Mouse (Mus musculus) gastrocnemius, postnatal 25 days (tissue): ENCODE results near the gene Cxcl15. TPM values are rescaled to one million over a fixed set of nuclear protein-coding genes. Genes with fewer than 3 reads are reported as not detected.
"Not testable (repeated sequence)": the region's sequence is repeated elsewhere in the genome, so short reads cannot be mapped to it uniquely, and the experiment has no call there.

ENCODE experiments used
- DNase-seq: peaks from one replicate; pipeline ENCODE4 v3.0.0; 2022
- microRNA-seq, 2 experiments: library from miRNA; unstranded; fragments of <30 nt; microRNA quantifications; one replicate each; pipeline ENCODE4 v1.2.0; 2021; ENCODE audit warnings: borderline replicate concordance in 2 of 2
- total RNA-seq, 2 experiments: library from RNA; stranded (reverse); gene quantifications; 1 replicate in 1 of 2; 2 replicates in 1 of 2; pipeline ENCODE4 v1.2.3; 2021

Gene Cxcl15
- total RNA-seq, 2 experiments from 2014 or later = not detected

- no peak for DNase-seq
Observed at GRCm38 (mm10) chr5:90790074-90790502, 4.2 kb upstream of the Cxcl15 start.

- DNase-seq = not testable (repeated sequence)
Observed at GRCm38 (mm10) chr5:90795392-90795791, 1.1 kb downstream of the Cxcl15 start.

GRCm38 (mm10) chr5:90804574-90804973, 10.2 kb downstream of the Cxcl15 start:
- DNase-seq = no peak

GRCm38 (mm10) chr5:90806050-90806449, 11.7 kb downstream of the Cxcl15 start:
- DNase-seq = no peak

GRCm38 (mm10) chr5:90807176-90807950, 13.0 kb downstream of the Cxcl15 start:
- no peak for DNase-seq

GRCm38 (mm10) chr5:90819756-90820155, 25.4 kb downstream of the Cxcl15 start:
- no peak for DNase-seq

- no peak for DNase-seq
Observed at GRCm38 (mm10) chr5:90832145-90832767, 37.9 kb downstream of the Cxcl15 start.

- no peak for DNase-seq
Observed at GRCm38 (mm10) chr5:90832768-90833388, 38.5 kb downstream of the Cxcl15 start.

GRCm38 (mm10) chr5:90834436-90834835, 40.1 kb downstream of the Cxcl15 start:
- DNase-seq = no peak

GRCm38 (mm10) chr5:90838582-90838981, 44.2 kb downstream of the Cxcl15 start:
- peak; percentile 35 for DNase-seq

- DNase-seq = no peak
Observed at GRCm38 (mm10) chr5:90840902-90841869, 46.9 kb downstream of the Cxcl15 start.

- DNase-seq = no peak
Observed at GRCm38 (mm10) chr5:90843891-90844290, 49.6 kb downstream of the Cxcl15 start.

GRCm38 (mm10) chr5:90850096-90850495, 55.8 kb downstream of the Cxcl15 start:
- DNase-seq = not testable (repeated sequence)

GRCm38 (mm10) chr5:90851391-90851790, 57.1 kb downstream of the Cxcl15 start:
- DNase-seq = not testable (repeated sequence)

Small RNAs within 50 kb of the gene (microRNA-seq; reads per million reads assigned to microRNA genes)
- gene Gm24322 = 0 reads per million in 2 experiments

Other genes with a start within 250 kb of the Cxcl15 start
- not detected for gene 5830473C10Rik, start 233.4 kb upstream of the Cxcl15 start, total RNA-seq
- not detected for gene Rassf6, start 153.9 kb upstream of the Cxcl15 start, total RNA-seq
- not detected for gene Cxcl5, start 35.2 kb upstream of the Cxcl15 start, total RNA-seq
- gene Ppbp, start 26.0 kb upstream of the Cxcl15 start, total RNA-seq = under 1 TPM; 0.33 to 0.67 TPM
- gene Pf4, start 22.1 kb upstream of the Cxcl15 start, total RNA-seq = 10 to 100 TPM; 11.0 to 14.8 TPM
- gene Cxcl3, start 8.4 kb upstream of the Cxcl15 start, total RNA-seq = not detected
- gene Cxcl1, start 96.7 kb downstream of the Cxcl15 start, total RNA-seq = under 1 TPM in 1 of 2 experiments, not detected in 1; 0.24 TPM
- not detected for gene Cxcl2, start 109.3 kb downstream of the Cxcl15 start, total RNA-seq
- 1 to 10 TPM; 6.5 to 8.8 TPM for gene Mthfd2l, start 136.6 kb downstream of the Cxcl15 start, total RNA-seq
- gene Epgn, start 232.9 kb downstream of the Cxcl15 start, total RNA-seq = under 1 TPM; 0.28 to 0.59 TPM